Mouse (Mus musculus) erythroblast, embryonic 14.5 days (primary cell): ENCODE data around the gene Tmprss4. TPM values are rescaled to one million over a fixed set of nuclear protein-coding genes. Genes with fewer than 3 reads are reported as not detected.

Source experiments
- H3K27me3 ChIP-seq: 2 replicates; pipeline ENCODE4 v1.6.1; 2012; ENCODE audit warnings: inconsistent platforms; ENCODE audit not compliant: control insufficient read depth
- H3K36me3 ChIP-seq: 2 replicates; pipeline ENCODE4 v1.6.1; 2012; ENCODE audit warnings: mild to moderate bottlenecking, inconsistent platforms; ENCODE audit not compliant: control insufficient read depth
- H3K4me1 ChIP-seq: 2 replicates; pipeline ENCODE4 v1.6.1; 2012; ENCODE audit warnings: inconsistent platforms; ENCODE audit not compliant: control insufficient read depth
- H3K4me3 ChIP-seq: replicated peaks from 2 replicates; pipeline ENCODE3; 2012; ENCODE audit warnings: moderate library complexity, mild to moderate bottlenecking, inconsistent platforms
- H3K9me3 ChIP-seq: 2 replicates; pipeline ENCODE4 v1.6.1; 2012; ENCODE audit warnings: low read length, inconsistent platforms, mixed read lengths; ENCODE audit not compliant: control insufficient read depth
- GATA1 ChIP-seq: IDR thresholded peaks from 2 replicates; pipeline ENCODE4 v1.6.1; 2012; ENCODE audit warnings: low read length, inconsistent platforms, mixed read lengths
- TAL1 ChIP-seq: IDR thresholded peaks from 3 replicates; pipeline ENCODE4 v1.6.1; 2012; ENCODE audit warnings: low read length, inconsistent platforms, mixed read lengths
- polyA plus RNA-seq: library from polyadenylated mRNA; stranded (reverse); fragments of >175 nt; gene quantifications from 2 replicates; pipeline ENCODE4 v1.2.3, GENCODE M21; 2012

Tmprss4 gene
- polyA plus RNA-seq, 1 experiment: not detected

DNA sequence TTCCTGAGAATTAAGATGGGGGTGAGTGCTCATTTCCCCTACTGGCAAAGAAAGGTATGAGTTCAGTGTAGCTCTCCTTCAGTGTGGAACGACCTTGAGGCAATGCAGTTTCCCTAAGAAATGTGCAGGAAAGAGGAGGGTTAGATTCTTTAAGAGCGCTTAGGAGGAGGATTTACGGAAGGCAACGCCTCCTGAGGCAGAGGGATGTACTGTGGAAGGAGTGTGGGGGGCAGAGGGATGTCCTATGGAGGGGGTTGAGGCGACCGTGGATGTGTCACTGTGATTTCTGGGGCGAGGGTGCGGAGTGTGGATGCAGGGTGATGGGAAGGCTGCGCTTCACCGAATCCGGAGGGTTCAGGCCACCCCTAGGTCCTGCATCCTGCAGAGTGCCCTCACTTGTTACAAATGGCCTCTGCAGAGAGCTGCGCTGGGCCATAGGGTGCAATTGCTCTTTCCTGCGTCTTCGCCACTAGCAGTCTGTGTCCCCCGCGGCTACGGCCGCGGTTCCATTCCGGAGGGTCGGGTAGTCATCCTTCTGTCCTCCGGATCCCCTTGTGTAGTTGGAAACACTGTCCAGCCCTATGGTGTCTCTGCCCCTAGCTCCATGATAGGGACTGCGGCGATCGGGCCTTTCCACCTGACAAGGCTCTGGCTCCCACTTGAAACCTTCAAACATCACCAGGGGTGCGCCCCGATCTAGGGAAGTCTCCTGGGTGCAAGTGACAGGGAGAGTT, 58.2 kb downstream of the Tmprss4 start:
- H3K27me3 ChIP-seq: peaks cover 25% of the 10 kb centered on the region
- no peaks in the 10 kb centered on the region for H3K9me3 ChIP-seq
- no peak overlapping the region for H3K4me3 ChIP-seq
- no peaks in the 10 kb centered on the region for H3K4me1 ChIP-seq
- TF ChIP-seq TAL1: no peak
- TF ChIP-seq GATA1: no peak
- no peaks in the 10 kb centered on the region for H3K36me3 ChIP-seq

DNA sequence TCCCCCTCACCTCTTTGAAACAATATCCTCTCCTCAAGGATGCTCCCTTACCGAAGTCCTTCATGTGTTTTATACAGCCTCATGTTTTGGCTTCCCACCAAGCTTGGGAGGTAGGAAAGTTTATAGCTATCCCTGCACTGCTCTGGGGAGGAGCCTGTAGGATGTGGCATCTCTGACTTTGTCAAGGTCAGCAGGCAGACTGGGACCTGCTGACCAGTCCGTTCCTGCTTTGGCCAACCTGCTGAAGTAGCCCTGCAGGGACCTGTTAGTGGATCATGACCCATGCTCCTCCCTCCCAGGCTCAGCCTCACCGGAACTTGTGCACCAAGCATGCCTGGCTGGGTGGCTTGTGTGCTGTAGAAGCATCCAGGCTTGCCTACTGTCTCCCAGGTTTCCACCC, 61.2 kb downstream of the Tmprss4 start:
- no peaks in the 10 kb centered on the region for H3K4me1 ChIP-seq
- no peaks in the 10 kb centered on the region for H3K9me3 ChIP-seq
- TF ChIP-seq GATA1 (no peak), TAL1 (no peak)
- peaks cover 52% of the 10 kb centered on the region for H3K27me3 ChIP-seq
- no peak overlapping the region for H3K4me3 ChIP-seq
- no peaks in the 10 kb centered on the region for H3K36me3 ChIP-seq

DNA sequence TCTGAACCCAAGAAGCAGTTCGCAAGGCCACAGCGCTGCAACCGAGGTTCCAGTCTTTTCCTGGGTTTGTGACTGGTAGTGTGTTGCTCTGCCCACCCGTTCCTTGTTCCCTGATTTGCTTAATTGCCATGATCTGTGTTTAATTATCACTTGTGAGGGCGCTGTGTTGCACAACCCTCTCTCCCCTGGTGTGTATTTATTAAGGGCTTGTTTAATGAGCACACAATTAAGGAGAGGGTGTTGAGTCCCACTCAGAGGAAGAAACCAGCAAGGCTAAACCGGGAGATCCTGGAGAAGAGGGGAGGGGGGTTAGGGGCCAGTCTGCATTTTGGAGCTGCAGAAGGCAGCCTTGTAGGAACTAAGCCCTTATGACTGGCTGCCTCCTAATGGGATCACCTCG, 62.9 kb downstream of the Tmprss4 start:
- Histone ChIP-seq H3K36me3 (no peaks in the 10 kb centered on the region), H3K27me3 (peaks cover 65% of the 10 kb centered on the region), H3K9me3 (no peaks in the 10 kb centered on the region), H3K4me3 (no peak overlapping the region), H3K4me1 (no peaks in the 10 kb centered on the region)
- TF ChIP-seq GATA1: no peak

DNA sequence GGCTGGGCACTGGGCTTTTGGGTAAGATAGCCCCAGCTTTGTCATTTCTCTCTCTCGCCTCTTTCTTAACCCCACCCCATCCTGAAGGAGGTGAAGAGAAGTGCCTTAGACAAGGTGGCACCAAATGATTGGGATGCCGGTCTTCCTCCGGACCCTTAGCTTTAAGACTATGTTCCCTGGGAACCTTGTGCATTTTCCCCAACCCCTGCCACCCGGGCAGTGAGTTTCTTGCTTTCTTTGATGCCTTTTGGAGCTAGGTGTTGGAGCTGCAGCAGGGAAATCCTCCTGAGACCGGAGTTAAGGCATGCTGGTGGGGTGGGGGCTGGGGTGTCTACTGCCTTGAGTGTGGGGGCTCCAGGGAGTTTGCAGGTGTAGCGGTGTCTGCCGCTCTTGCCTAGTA, 64.8 kb downstream of the Tmprss4 start:
- Histone ChIP-seq H3K9me3 (no peaks in the 10 kb centered on the region), H3K4me1 (no peaks in the 10 kb centered on the region), H3K36me3 (no peaks in the 10 kb centered on the region), H3K27me3 (peaks cover 61% of the 10 kb centered on the region), H3K4me3 (no peak overlapping the region)
- TF ChIP-seq GATA1: no peak
- no peak for TF ChIP-seq TAL1

DNA sequence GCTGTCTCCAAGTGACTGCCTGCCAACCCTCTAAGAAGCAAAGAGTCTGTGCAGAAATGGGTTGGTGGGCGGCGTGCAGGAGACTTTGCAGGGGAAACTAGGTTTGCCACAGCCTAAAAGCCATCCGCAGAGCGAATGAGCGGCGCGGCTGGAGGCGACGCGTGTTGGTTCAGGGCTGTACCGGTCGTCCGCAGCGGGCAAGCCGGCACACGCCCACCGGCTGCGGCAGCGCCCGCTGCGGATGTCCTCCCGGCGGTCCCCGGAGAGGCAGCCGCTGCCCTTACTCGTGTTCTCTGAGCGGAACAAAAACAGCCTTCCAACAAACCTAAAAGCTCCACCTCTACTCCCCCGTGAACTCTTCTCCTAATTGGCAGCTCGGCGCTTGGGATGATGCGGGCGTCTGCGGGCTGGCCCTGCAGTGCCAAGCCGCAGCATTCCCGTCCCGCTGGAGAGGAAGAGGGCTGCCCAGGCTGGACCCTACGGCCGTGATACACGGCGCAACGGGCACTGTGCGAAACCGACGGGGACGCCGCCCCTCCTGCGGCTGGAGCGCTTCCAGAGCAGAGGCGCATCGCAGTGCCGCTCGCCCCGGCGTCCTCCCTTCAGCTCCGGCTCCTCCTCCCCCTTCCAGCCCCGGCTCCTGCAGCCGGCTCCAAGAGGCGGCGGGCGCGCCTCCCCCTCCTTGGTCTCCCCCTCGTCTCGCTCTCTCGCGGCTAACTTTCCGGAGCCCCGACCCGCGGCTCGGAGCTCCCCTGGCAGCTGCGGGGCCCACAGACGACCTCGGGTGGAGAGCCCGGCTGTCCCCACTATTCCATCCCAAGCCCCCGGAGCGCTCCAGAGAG, 65.5 kb downstream of the Tmprss4 start, which contains the start of gene Scn4b:
Gene Scn4b (plus strand): TSS at position 205 of the 842 bp plus-strand sequence.
- TF ChIP-seq TAL1: no peak
- TF ChIP-seq GATA1: no peak
- H3K4me1 ChIP-seq: no peaks in the 10 kb centered on the region
- H3K9me3 ChIP-seq: no peaks in the 10 kb centered on the region
- no peaks in the 10 kb centered on the region for H3K36me3 ChIP-seq
- peak within 1 kb of the TSS; percentile 26 for H3K4me3 ChIP-seq
- peaks cover 61% of the 10 kb centered on the region for H3K27me3 ChIP-seq

DNA sequence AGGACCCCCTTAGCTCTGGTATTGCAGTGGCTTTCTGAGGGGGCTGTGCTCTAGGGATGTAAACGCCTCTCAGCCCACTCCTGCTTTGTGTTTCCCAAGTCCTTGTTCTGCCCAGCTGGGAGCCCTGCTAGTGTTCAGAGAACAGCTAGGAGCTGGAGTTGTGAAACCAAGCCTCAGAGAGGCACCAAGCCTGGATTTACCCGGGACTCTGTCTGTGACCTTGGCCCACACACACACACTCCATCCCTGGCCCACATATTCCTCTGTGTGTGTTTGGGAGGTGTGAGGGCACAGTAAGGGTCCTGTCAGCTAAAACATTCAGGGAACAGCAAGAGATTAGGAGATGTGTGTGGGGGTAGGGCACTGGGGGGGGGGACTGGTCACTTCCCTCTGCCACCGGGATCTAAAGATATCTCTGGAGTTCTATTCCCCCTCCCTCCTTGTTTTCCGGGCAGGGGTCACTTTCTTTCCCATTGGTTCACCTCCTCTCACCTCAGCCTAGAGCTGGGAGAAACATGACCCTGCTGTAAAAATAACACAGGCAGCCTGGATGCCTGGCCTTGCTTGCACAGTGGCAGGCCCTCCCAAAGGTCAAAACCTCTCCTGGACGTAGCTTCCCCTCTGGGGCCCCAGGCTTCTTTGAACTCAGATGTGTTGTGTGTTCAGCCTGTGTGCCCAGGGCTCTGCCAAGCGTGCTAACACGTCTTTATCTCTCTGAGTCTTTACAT, 67.3 kb downstream of the Tmprss4 start:
- Histone ChIP-seq H3K4me1 (no peaks in the 10 kb centered on the region), H3K4me3 (no peak overlapping the region), H3K27me3 (peaks cover 55% of the 10 kb centered on the region), H3K36me3 (no peaks in the 10 kb centered on the region), H3K9me3 (no peaks in the 10 kb centered on the region)
- TF ChIP-seq GATA1: no peak
- TF ChIP-seq TAL1: no peak

DNA sequence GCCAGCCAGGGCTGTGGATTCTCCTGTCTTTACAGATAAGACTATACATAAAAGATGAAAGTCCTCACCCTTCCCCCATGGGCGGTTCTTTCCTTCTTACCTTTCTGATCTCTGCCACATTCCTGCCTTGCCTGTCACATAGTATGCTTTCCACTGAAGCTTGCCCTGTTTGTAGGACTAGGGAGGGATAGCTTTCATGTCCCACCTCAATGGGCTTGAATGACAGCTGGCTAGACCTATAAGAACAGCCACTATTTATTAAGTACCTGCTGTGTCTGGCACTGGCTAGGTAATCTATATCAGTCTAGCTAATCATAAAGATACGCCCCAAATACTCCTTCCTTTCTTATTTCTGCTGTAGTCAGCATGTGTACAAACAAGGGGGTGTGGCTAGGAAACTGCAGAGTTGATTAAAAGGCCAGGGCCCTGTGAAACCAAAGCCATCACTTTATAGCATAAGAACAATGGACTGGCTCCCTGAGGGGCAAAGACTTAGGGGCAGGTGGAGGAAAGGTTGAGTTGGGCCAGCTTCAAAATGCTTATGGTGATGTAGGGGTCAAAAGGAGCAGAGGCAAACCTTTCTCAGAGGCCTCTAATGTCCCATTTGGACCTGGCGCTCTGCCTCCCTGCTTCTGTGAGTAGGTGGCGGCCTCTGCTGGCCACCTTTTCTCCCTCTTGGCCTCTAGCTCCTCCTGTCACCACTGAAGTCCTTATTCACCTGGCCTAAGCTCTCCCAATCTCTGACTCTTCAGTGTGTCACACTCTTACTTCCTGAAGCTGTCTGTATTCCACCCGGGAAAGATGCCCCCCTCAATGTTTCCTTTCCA, 70.2 kb downstream of the Tmprss4 start:
- TF ChIP-seq GATA1: no peak
- no peak for TF ChIP-seq TAL1

DNA sequence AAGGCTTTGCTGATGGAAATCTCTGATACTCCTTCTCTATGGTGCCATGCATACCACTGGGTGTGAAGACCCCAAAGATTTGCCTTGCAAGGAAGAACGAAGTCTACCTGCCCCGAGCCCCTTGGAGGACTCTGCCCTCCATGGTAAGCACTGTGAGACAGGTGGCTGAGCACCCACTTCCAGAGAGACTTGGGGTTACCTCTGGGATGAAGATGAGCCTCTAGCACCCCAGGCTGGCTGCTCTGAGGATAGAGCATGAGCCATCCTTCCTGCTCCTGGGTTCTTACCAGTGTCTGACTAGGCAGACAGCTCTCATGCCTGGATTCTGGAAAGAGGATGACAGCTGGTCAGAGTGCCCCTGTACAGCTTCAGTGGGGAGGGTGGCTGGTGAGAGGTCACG, 73.8 kb downstream of the Tmprss4 start:
- H3K36me3 ChIP-seq: no peaks in the 10 kb centered on the region
- peaks cover 2% of the 10 kb centered on the region for H3K27me3 ChIP-seq

More for the DNA sequence above, 70.2 kb downstream of the Tmprss4 start:
- peaks cover 38% of the 10 kb centered on the region for H3K27me3 ChIP-seq
- H3K36me3 ChIP-seq: no peaks in the 10 kb centered on the region
- no peak overlapping the region for H3K4me3 ChIP-seq
- H3K9me3 ChIP-seq: no peaks in the 10 kb centered on the region
- no peaks in the 10 kb centered on the region for H3K4me1 ChIP-seq

More for the DNA sequence above, 73.8 kb downstream of the Tmprss4 start:
- Histone ChIP-seq H3K4me3 (no peak overlapping the region), H3K9me3 (no peaks in the 10 kb centered on the region), H3K4me1 (no peaks in the 10 kb centered on the region)
- TF ChIP-seq GATA1 (no peak), TAL1 (no peak)
